Mouse (Mus musculus): ENCODE results near the gene Hes1.

DNA sequence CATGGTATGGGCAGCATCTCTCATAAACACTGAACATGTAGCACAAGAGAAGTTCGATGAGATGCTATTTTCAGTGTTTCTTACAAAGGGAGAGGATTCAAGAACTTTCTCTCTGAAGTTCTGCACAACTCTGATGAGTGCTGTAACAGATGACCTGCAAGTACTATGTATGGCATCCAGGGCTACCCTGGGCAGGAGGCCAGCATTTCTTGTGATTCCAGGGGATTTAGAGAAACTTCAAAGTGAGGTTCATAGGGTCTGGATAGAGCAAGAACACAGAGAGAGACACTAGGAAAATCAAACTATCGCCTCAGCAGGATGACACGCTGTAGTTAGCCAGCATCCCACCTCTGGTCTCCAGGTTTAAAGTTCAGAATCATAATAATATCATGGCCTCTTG is 31.9 kb downstream of the Hes1 start:
- TF ChIP-seq ZNF384 (IDR thresholded peaks at IDR 0.05; ENCODE audit: low read depth, low read length) (no peak), MAFK (IDR thresholded peaks at IDR 0.05; ENCODE audit: insufficient read depth, low read depth, low read length) (no peak), ZC3H11A (IDR thresholded peaks at IDR 0.05; ENCODE audit: borderline replicate concordance, low read depth, low read length) (no peak), CHD2 (IDR thresholded peaks at IDR 0.05; ENCODE audit: low read depth, low read length) (no peak)
